Mouse (Mus musculus): Measurements from ENCODE around the gene Ppargc1a.

Ppargc1a gene

GRCm38 (mm10) chr5:51497910-51498517, 69.5 kb downstream of the Ppargc1a start:
- peak; percentile 43 for DNase-seq

- no peak for DNase-seq
Observed at GRCm38 (mm10) chr5:51495446-51495845, 72.1 kb downstream of the Ppargc1a start.

- DNase-seq, result no peak
Observed at GRCm38 (mm10) chr5:51494358-51494876, 73.1 kb downstream of the Ppargc1a start.

- no peak for DNase-seq
Observed at GRCm38 (mm10) chr5:51483768-51484167, 83.8 kb downstream of the Ppargc1a start.

- DNase-seq, result no peak
Observed at GRCm38 (mm10) chr5:51479859-51480258, 87.7 kb downstream of the Ppargc1a start.

GRCm38 (mm10) chr5:51479456-51479855, 88.1 kb downstream of the Ppargc1a start:
- DNase-seq, result no peak

- no peak for DNase-seq
Observed at GRCm38 (mm10) chr5:51478319-51478994, 89.1 kb downstream of the Ppargc1a start.

- DNase-seq, result no peak
Observed at GRCm38 (mm10) chr5:51477140-51477539, 90.4 kb downstream of the Ppargc1a start.

GRCm38 (mm10) chr5:51475034-51475541, 92.4 kb downstream of the Ppargc1a start:
- DNase-seq, result no peak

- DNase-seq, result no peak
Observed at GRCm38 (mm10) chr5:51471614-51472013, 95.9 kb downstream of the Ppargc1a start.

- DNase-seq, result no peak
Observed at GRCm38 (mm10) chr5:51466036-51466435, 101.5 kb downstream of the Ppargc1a start.

GRCm38 (mm10) chr5:51452033-51452432, 115.5 kb downstream of the Ppargc1a start:
- peak in 1 of 2 experiments; percentile 7 for DNase-seq

GRCm38 (mm10) chr5:51447631-51448030, 119.9 kb downstream of the Ppargc1a start:
- DNase-seq, result no peak

GRCm38 (mm10) chr5:51446299-51447090, 121.0 kb downstream of the Ppargc1a start:
- DNase-seq, result no peak

GRCm38 (mm10) chr5:51445726-51446125, 121.8 kb downstream of the Ppargc1a start:
- no peak for DNase-seq

- peak; percentile 2 to 3 for DNase-seq
Observed at GRCm38 (mm10) chr5:51439773-51440172, 127.8 kb downstream of the Ppargc1a start.

- DNase-seq, result no peak
Observed at GRCm38 (mm10) chr5:51433905-51434304, 133.6 kb downstream of the Ppargc1a start.

GRCm38 (mm10) chr5:51432532-51432931, 135.0 kb downstream of the Ppargc1a start:
- DNase-seq, result no peak

- DNase-seq, result no peak
Observed at GRCm38 (mm10) chr5:51432031-51432430, 135.5 kb downstream of the Ppargc1a start.

- no peak for DNase-seq
Observed at GRCm38 (mm10) chr5:51426406-51426805, 141.1 kb downstream of the Ppargc1a start.

- no peak for DNase-seq
Observed at GRCm38 (mm10) chr5:51416377-51416776, 151.1 kb downstream of the Ppargc1a start.

GRCm38 (mm10) chr5:51415456-51415855, 152.1 kb downstream of the Ppargc1a start:
- DNase-seq, result no peak

Measured in cerebellum, postnatal 14 days (tissue).